18 mouse cellular contexts compared by ENCODE assay signal in the genomic region with DNA sequence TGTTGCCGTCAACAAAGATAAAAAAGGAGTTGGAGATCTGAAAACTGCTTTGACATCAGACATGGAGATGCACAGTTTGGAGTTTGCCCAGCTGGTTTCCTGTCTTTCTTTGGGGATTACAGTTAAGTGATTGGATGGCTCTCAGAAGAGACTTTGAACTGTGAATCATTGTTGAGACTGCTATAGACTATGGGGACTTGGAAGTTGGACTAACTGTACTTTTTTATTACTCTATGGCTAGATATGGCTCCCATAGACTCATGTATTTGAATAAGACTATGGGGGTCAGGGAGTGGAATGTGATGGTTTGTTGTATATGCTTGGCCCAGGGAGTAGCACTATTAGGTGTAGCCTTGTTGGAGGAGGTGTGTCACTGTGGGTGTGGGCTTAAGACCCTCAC. TPM values are rescaled to one million over a fixed set of nuclear protein-coding genes. Genes with fewer than 3 reads are reported as not detected.
"Had no signal": no experiment of that assay in that cellular context is flagged by ENCODE, and none has a peak within 500 bp of the region (broad histone marks: within the 10 kb centered on the region; RNA-seq: fewer than 3 reads in every experiment).

No protein-coding gene starts in this region.

RNA-seq across cellular contexts. Expression of a gene that starts 13.7 kb away (rescaled TPM):
- total RNA-seq: common myeloid progenitor, adult 5-6 weeks; gastrocnemius, adult 18-20 months; gastrocnemius, adult 8-10 months; gastrocnemius, postnatal 10 days; gastrocnemius, postnatal 14 days; gastrocnemius, postnatal 25 days; gastrocnemius, postnatal 36 days; gastrocnemius, postnatal 4 days; granulocyte monocyte progenitor cell, adult 5-6 weeks; heart, adult 18-20 months; heart, adult 2 months; heart, adult 8-10 months had no signal
- polyA plus RNA-seq: embryonic facial prominence, embryonic 10.5 days; embryonic facial prominence, embryonic 11.5 days; erythroblast, embryonic 14.5 days; forebrain, embryonic 10.5 days; forebrain, embryonic 11.5 days; forebrain, embryonic 12.5 days had no signal
